Mouse (Mus musculus) thymus, adult 2 months (tissue): ENCODE results near the gene Wnt11. TPM values are rescaled to one million over a fixed set of nuclear protein-coding genes. Genes with fewer than 3 reads are reported as not detected.

ENCODE experiments used
- DNase-seq: peaks from one replicate; pipeline ENCODE4 v3.0.0; 2021
- H3K27ac ChIP-seq: fragments of 200-500 bp; 2 replicates; pipeline ENCODE4 v1.5.1; 2012; ENCODE audit warnings: low read length, control low read depth; ENCODE audit not compliant: control insufficient read depth, insufficient read depth
- H3K27me3 ChIP-seq: fragments of 200-500 bp; 2 replicates; pipeline ENCODE4 v1.6.1; 2012; ENCODE audit warnings: mild to moderate bottlenecking, low read length, moderate library complexity, mixed read lengths; ENCODE audit not compliant: control insufficient read depth, insufficient read depth
- H3K36me3 ChIP-seq: fragments of 200-500 bp; 2 replicates; pipeline ENCODE4 v1.6.1; 2012; ENCODE audit warnings: mild to moderate bottlenecking, low read length, moderate library complexity; ENCODE audit not compliant: control insufficient read depth, insufficient read depth
- H3K4me1 ChIP-seq: fragments of 200-500 bp; replicated peaks from 2 replicates; pipeline ENCODE4 v1.6.1; 2012; ENCODE audit warnings: low read length; ENCODE audit not compliant: control insufficient read depth, insufficient read depth
- H3K4me3 ChIP-seq: fragments of 200-500 bp; 2 replicates; pipeline ENCODE4 v1.5.1; 2012; ENCODE audit warnings: mild to moderate bottlenecking, low read length, control low read depth, moderate library complexity; ENCODE audit not compliant: control insufficient read depth, insufficient read depth
- CTCF ChIP-seq: fragments of 200-500 bp; IDR thresholded peaks from 2 replicates; pipeline ENCODE4 v1.5.1; 2012; ENCODE audit warnings: mild to moderate bottlenecking, control low read depth, low read length, moderate library complexity, borderline replicate concordance; ENCODE audit not compliant: control insufficient read depth, poor library complexity, insufficient read depth; ENCODE audit errors: extremely low read depth
- POLR2A ChIP-seq: fragments of 200-500 bp; IDR thresholded peaks from 2 replicates; pipeline ENCODE4 v1.6.1; 2012; ENCODE audit warnings: mild to moderate bottlenecking, low read length, control low read depth, moderate library complexity; ENCODE audit not compliant: control insufficient read depth, poor library complexity, insufficient read depth; ENCODE audit errors: extremely low read depth
- WGBS: fragments of 180-500 bp; shearing (Covaris S2); methylation state at CpG from one replicate; pipeline ENCODE4 v1.1.7; 2018; 5-methylcytosine and 5-hydroxymethylcytosine counted together
- polyA plus RNA-seq: library from polyadenylated mRNA; depleted of rRNA; stranded (reverse); fragments of >200 nt; gene quantifications from 2 replicates; pipeline ENCODE4 v1.2.3, GENCODE M21; 2012

Gene Wnt11
- polyA plus RNA-seq, 1 experiment, result 9.2 TPM

DNA sequence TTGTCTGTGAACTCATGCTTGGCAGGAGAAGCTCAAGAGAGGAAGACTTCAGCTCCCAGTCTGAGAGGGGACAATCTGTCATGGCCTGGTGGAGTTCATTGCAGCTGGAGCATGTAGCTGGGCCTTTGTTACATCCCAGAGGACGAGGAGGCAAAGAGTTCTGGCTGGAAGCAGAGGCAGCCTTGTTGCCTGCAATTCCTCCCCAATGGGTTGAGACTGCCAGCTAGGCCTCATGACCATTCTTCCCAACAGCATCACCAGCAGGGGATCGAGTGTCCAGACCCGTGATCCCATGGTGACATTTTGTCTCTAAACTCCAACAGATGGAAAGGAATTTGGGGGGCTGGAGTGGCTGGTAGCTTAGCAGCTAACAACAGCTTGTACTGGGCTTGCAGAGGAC, 40.5 kb upstream of the Wnt11 start:
- WGBS, result 90% methylated on average over 3 of the region's 3 CpGs

DNA sequence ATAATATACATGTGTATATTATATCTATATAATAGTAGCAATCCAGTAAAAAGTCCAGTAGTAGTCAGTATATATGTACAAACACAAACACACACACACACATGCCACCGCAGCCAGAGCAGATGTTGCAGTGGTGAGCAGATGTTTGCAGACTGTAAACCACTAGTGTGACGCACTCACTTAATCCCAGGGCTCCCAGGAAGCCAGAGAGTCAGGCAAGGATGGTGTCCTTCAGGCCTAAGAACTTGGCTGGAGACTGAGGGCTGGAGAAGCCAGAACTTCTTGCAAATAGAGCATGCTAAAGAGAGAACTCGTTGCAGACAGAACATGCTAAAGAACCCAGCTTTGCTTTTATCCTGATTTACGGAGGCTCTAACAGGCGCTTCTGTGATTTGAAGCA, 39.3 kb upstream of the Wnt11 start:
- no peak for DNase-seq
- no peak for TF ChIP-seq POLR2A
- TF ChIP-seq CTCF, result no peak
- Histone ChIP-seq H3K27me3 (no peaks in the 10 kb centered on the region), H3K36me3 (no peaks in the 10 kb centered on the region), H3K27ac (no peak overlapping the region), H3K4me1 (peaks cover 4% of the 10 kb centered on the region; the same call in 1 of the 2 replicates), H3K4me3 (no peak overlapping the region)
- 94% methylated on average over 5 of the region's 5 CpGs for WGBS

More for the DNA sequence above, 40.5 kb upstream of the Wnt11 start:
- Histone ChIP-seq H3K36me3 (no peaks in the 10 kb centered on the region), H3K4me3 (no peak overlapping the region), H3K27ac (no peak overlapping the region), H3K4me1 (peaks cover 4% of the 10 kb centered on the region; the same call in 1 of the 2 replicates), H3K27me3 (no peaks in the 10 kb centered on the region)
- DNase-seq, result no peak
- TF ChIP-seq CTCF, result no peak
- no peak for TF ChIP-seq POLR2A

DNA sequence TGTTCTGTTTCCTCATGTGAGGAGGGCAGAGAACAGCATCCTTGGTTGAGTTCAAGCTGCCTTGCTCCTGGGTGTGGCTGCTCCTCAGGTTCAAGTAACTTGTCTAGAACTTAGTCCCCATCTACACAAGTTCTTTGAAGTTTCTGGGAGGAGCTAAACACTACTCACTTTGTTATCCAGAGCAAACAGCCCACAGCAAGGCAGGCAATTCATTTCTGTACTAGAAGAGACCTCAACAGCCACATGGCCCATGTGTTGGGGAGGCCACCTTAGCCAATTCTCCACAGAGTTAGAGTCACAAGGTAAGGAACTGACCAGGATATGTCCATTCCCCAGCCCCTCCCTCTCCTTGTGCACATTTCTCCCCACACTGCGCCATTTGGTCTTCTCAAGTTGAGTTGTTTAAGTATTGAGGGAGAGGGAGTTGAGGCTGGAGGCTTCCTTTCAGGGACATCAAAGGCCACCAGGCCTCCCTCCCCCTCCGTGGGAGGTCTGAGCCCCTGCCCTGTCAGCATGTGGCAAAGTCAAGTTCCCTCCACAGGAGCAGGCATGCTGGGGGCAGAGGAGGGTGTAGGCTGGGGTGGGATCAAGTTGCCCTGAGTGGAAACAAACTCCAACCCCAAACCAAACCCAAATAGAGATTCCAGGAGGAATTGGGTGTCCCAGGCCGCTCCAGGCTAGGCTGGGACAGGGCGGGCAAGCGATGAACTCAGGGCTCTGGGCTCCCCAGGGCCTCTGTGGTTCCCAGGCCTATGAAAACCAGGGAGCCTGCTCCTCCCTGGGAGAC, 37.4 kb upstream of the Wnt11 start:
- WGBS, result 69% methylated on average over 5 of the region's 5 CpGs
- Histone ChIP-seq H3K36me3 (no peaks in the 10 kb centered on the region), H3K4me3 (no peak overlapping the region), H3K27me3 (no peaks in the 10 kb centered on the region), H3K4me1 (peaks cover 4% of the 10 kb centered on the region; the same call in 1 of the 2 replicates), H3K27ac (no peak overlapping the region)
- DNase-seq, result no peak
- TF ChIP-seq CTCF (no peak), POLR2A (no peak)

DNA sequence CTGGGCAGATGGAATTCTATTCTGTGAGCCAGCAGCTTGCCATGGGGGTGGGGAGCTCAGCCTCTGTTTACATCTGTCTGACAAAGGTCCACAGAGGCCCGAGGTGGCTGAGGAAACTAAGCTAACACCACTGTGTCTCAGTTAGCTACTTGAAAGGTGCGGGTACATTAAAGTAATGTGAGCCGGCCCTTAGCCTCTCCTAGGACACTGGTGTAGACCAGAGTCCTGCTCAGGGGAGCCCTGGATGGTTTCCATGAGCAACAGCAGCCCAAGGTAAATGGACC, 36.8 kb upstream of the Wnt11 start:
- 87% methylated on average over 3 of the region's 3 CpGs for WGBS
- Histone ChIP-seq H3K27me3 (no peaks in the 10 kb centered on the region), H3K4me3 (no peak overlapping the region), H3K4me1 (peaks cover 4% of the 10 kb centered on the region; the same call in 1 of the 2 replicates), H3K36me3 (no peaks in the 10 kb centered on the region), H3K27ac (no peak overlapping the region)
- DNase-seq, result no peak
- TF ChIP-seq CTCF (no peak), POLR2A (no peak)

DNA sequence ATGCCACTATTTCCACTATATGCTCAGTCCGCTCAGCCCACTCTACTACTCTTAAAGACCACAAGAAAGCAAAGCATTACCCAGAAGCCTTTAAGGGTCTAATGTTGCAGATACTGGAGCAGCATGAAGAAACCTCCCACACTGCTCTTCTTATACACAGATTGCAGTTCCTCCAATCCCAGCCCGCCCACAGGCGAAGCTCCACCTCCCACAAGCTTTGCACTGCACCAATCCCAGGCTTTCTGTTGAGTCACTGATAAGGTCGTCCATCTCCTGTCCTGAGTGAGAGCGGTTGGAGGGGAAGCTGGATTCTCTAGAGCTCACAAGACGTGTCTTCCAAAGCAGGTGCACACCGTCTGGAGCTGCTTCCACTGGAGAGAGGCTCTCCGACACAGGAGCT, 34.5 kb upstream of the Wnt11 start:
- Histone ChIP-seq H3K27ac (no peak overlapping the region), H3K36me3 (no peaks in the 10 kb centered on the region), H3K27me3 (no peaks in the 10 kb centered on the region), H3K4me3 (no peak overlapping the region), H3K4me1 (peaks cover 4% of the 10 kb centered on the region; the same call in 1 of the 2 replicates)
- TF ChIP-seq POLR2A, result no peak
- TF ChIP-seq CTCF, result no peak
- WGBS, result 85% methylated on average over 8 of the region's 8 CpGs
- no peak for DNase-seq

DNA sequence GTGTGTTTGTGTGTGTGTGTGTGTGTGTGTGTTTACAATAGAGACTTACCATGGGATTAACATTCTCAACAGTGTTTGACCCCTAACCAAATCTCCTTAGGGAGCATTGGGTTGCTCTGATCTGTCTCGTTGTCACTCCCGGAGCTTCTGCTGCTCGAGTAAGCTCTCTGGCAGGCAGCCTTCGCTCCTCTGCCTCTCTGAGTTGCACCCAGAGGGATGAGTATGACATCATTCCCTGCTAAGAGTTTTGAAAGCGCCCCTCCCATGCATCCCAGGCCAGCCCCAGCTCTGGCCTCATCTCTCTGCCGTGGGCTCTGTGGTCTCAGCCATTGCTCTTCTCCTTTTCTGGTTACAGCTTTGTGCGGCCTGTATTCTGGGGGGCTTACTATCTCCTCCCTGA, 33.8 kb upstream of the Wnt11 start:
- Histone ChIP-seq H3K4me3 (no peak overlapping the region), H3K4me1 (peaks cover 4% of the 10 kb centered on the region; the same call in 1 of the 2 replicates), H3K27me3 (no peaks in the 10 kb centered on the region), H3K36me3 (no peaks in the 10 kb centered on the region), H3K27ac (no peak overlapping the region)
- WGBS, result 71% methylated on average over 7 of the region's 7 CpGs
- no peak for TF ChIP-seq POLR2A
- no peak for TF ChIP-seq CTCF
- no peak for DNase-seq
